Mouse (Mus musculus) kidney, adult 8-10 months (tissue): ENCODE data around the gene Man1a.

Source experiments
- DNase-seq, 2 experiments: peaks; one replicate each; pipeline ENCODE4 v3.0.0; 2022

The Man1a gene

GRCm38 (mm10) chr10:54060587-54060986, 15.8 kb downstream of the Man1a start:
- no peak for DNase-seq

GRCm38 (mm10) chr10:54059679-54060249, 16.6 kb downstream of the Man1a start:
- no peak for DNase-seq

- no peak for DNase-seq
These were observed 17.3 kb downstream of the Man1a start for GRCm38 (mm10) chr10:54059092-54059496.

- no peak for DNase-seq
These were observed 17.8 kb downstream of the Man1a start for GRCm38 (mm10) chr10:54058657-54059056.

GRCm38 (mm10) chr10:54054188-54054587, 22.2 kb downstream of the Man1a start:
- DNase-seq, result no peak

- no peak for DNase-seq
These were observed 28.5 kb downstream of the Man1a start for GRCm38 (mm10) chr10:54047885-54048284.

GRCm38 (mm10) chr10:54043358-54043757, 33.1 kb downstream of the Man1a start:
- no peak for DNase-seq

GRCm38 (mm10) chr10:54042212-54042840, 34.1 kb downstream of the Man1a start:
- no peak for DNase-seq

- DNase-seq, result no peak
These were observed 35.9 kb downstream of the Man1a start for GRCm38 (mm10) chr10:54040261-54041165.

GRCm38 (mm10) chr10:54039754-54040153, 36.7 kb downstream of the Man1a start:
- no peak for DNase-seq

GRCm38 (mm10) chr10:54038734-54039133, 37.7 kb downstream of the Man1a start:
- DNase-seq, result no peak

- no peak for DNase-seq
These were observed 38.2 kb downstream of the Man1a start for GRCm38 (mm10) chr10:54038180-54038579.

GRCm38 (mm10) chr10:54037348-54038010, 38.9 kb downstream of the Man1a start:
- no peak for DNase-seq

GRCm38 (mm10) chr10:54035586-54035985, 40.8 kb downstream of the Man1a start:
- no peak for DNase-seq

GRCm38 (mm10) chr10:54034779-54035178, 41.6 kb downstream of the Man1a start:
- no peak for DNase-seq

- peak in 1 of 2 experiments; percentile 32 for DNase-seq
These were observed 43.9 kb downstream of the Man1a start for GRCm38 (mm10) chr10:54032316-54033092.

GRCm38 (mm10) chr10:54028866-54029265, 47.5 kb downstream of the Man1a start:
- DNase-seq, result no peak

- DNase-seq, result no peak
These were observed 49.5 kb downstream of the Man1a start for GRCm38 (mm10) chr10:54026738-54027427.

- DNase-seq, result no peak
These were observed 50.3 kb downstream of the Man1a start for GRCm38 (mm10) chr10:54026101-54026500.

GRCm38 (mm10) chr10:54017904-54018454, 58.4 kb downstream of the Man1a start:
- no peak for DNase-seq

GRCm38 (mm10) chr10:54014116-54014758, 62.2 kb downstream of the Man1a start:
- no peak for DNase-seq
